Mouse (Mus musculus): ENCODE data around the gene Rdm1.

Gene Rdm1

GRCm38 (mm10) chr11:101680634-101681325 is 53.8 kb downstream of the Rdm1 start:
- in situ Hi-C loops (cut with MboI, MseI): no loop called here

GRCm38 (mm10) chr11:101681968-101682367 is 55.0 kb downstream of the Rdm1 start:
- in situ Hi-C loops (cut with MboI, MseI): no loop called here

- in situ Hi-C loops (cut with MboI, MseI): no loop called here
These were observed 55.5 kb downstream of the Rdm1 start for GRCm38 (mm10) chr11:101682410-101682960.

Data from T-helper 1 cell (primary cell).